Mouse (Mus musculus): ENCODE results near the gene Mup16. TPM values are rescaled to one million over a fixed set of nuclear protein-coding genes. Genes with fewer than 3 reads are reported as not detected.
"Not testable (repeated sequence)": the region's sequence is repeated elsewhere in the genome, so short reads cannot be mapped to it uniquely, and the experiment has no call there.

The Mup16 gene
- total RNA-seq (2021), result not detected

GRCm38 (mm10) chr4:61519431-61519830 is at the start of gene Mup16:
TSS of gene Mup16 (minus strand) at chr4:61519531.
- DNase-seq (ENCODE audit: extremely low spot score in 1 of 2, low spot score in 2 of 2); intact Hi-C loops (cut with DNase I): not testable (repeated sequence)

- intact Hi-C loops (cut with DNase I), result not testable (repeated sequence)
Measured at GRCm38 (mm10) chr4:61555887-61556286, 36.6 kb upstream of the Mup16 start.

More at GRCm38 (mm10) chr4:61555887-61556286, 36.6 kb upstream of the Mup16 start:
- not testable (repeated sequence) for DNase-seq (ENCODE audit: extremely low spot score in 1 of 2, low spot score in 2 of 2)

Other genes starting within 250 kb of the Mup16 start
- not detected for gene Mup14, start 215.5 kb downstream of the Mup16 start, total RNA-seq (2021)
- gene Mup15, start 79.8 kb downstream of the Mup16 start, total RNA-seq (2021), result not detected
- not detected for gene Mup17, start 76.3 kb upstream of the Mup16 start, total RNA-seq (2021)
- gene Mup18, start 154.6 kb upstream of the Mup16 start, total RNA-seq (2021), result not detected

All from left cerebral cortex, postnatal 10 days (tissue).